Mouse (Mus musculus) midbrain, embryonic 16.5 days (tissue): ENCODE results near the gene Arl15. TPM values are rescaled to one million over a fixed set of nuclear protein-coding genes. Genes with fewer than 3 reads are reported as not detected.

ENCODE experiments used
- ATAC-seq: fragments of 200-750 bp; cut with Nextera tagmentation; 2 replicates; pipeline ENCODE4 v1.8.0; 2017; ENCODE audit warnings: moderate TSS enrichment
- H3K27ac ChIP-seq: fragments of 300-500 bp; sonication (generic); 2 replicates; pipeline ENCODE4 v1.5.1; 2014; ENCODE audit warnings: mild to moderate bottlenecking, low read length, mixed read lengths
- H3K27me3 ChIP-seq: fragments of 300-500 bp; sonication (generic); 2 replicates; pipeline ENCODE4 v1.6.1; 2014; ENCODE audit warnings: low read depth, low read length, mixed read lengths; ENCODE audit not compliant: control insufficient read depth, insufficient read depth
- H3K36me3 ChIP-seq: fragments of 300-500 bp; sonication (generic); 2 replicates; pipeline ENCODE4 v1.6.1; 2014; ENCODE audit warnings: mild to moderate bottlenecking, low read length, moderate library complexity, mixed read lengths; ENCODE audit not compliant: control insufficient read depth, insufficient read depth
- H3K4me1 ChIP-seq: fragments of 300-500 bp; sonication (generic); 2 replicates; pipeline ENCODE4 v1.6.1; 2014; ENCODE audit warnings: mild to moderate bottlenecking, low read length, mixed read lengths; ENCODE audit not compliant: control insufficient read depth, insufficient read depth
- H3K4me2 ChIP-seq: fragments of 300-500 bp; sonication (generic); 2 replicates; pipeline ENCODE4 v1.6.1; 2014; ENCODE audit warnings: mild to moderate bottlenecking, low read length, mixed read lengths
- H3K4me3 ChIP-seq: fragments of 300-500 bp; sonication (generic); 2 replicates; pipeline ENCODE4 v1.5.1; 2014; ENCODE audit warnings: low read depth, mild to moderate bottlenecking, low read length, moderate library complexity, mixed read lengths
- H3K9ac ChIP-seq: fragments of 300-500 bp; sonication (generic); 2 replicates; pipeline ENCODE4 v1.6.1; 2014; ENCODE audit warnings: low read depth, low read length, mixed read lengths
- H3K9me3 ChIP-seq: fragments of 300-500 bp; sonication (generic); replicated peaks from 2 replicates; pipeline ENCODE4 v1.6.1; 2014; ENCODE audit warnings: mild to moderate bottlenecking, low read length, mixed read lengths; ENCODE audit not compliant: control insufficient read depth, poor library complexity, severe bottlenecking
- WGBS: fragments of 180-500 bp; shearing (Covaris S2); extraction: QIAGEN DNeasy Blood & Tissue Kit; methylation state at CpG from one replicate; pipeline ENCODE4 v1.1.7; 2014; 5-methylcytosine and 5-hydroxymethylcytosine counted together
- polyA plus RNA-seq: library from polyadenylated mRNA; unstranded; fragments of >200 nt; fragmentation: Nextera tagmentation; extraction: Ambion mirVana; gene quantifications from 2 replicates; pipeline ENCODE4 v1.2.1, GENCODE M21; 2015

Gene Arl15
- polyA plus RNA-seq, 1 experiment from 2014 or later = 17.4 TPM

GRCm38 (mm10) chr13:114048071-114048470, 253.8 kb downstream of the Arl15 start:
- H3K9me3 ChIP-seq = no peaks in the 10 kb centered on the region
- peaks cover 4% of the 10 kb centered on the region; the same call in 1 of the 2 replicates for H3K4me1 ChIP-seq
- ATAC-seq = no peak
- H3K4me3 ChIP-seq = no peak overlapping the region
- no peaks in the 10 kb centered on the region for H3K36me3 ChIP-seq
- H3K27ac ChIP-seq = no peak overlapping the region
- H3K4me2 ChIP-seq = no peak overlapping the region
- H3K27me3 ChIP-seq = no peaks in the 10 kb centered on the region
- H3K9ac ChIP-seq = no peak overlapping the region
- 42% methylated on average over 10 of the region's 10 CpGs for WGBS

- 25% methylated on average over 3 of the region's 3 CpGs for WGBS
- ATAC-seq = no peak
- Histone ChIP-seq H3K4me3 (no peak overlapping the region), H3K4me2 (no peak overlapping the region), H3K27ac (no peak overlapping the region), H3K4me1 (peaks cover 4% of the 10 kb centered on the region; the same call in 1 of the 2 replicates), H3K9me3 (no peaks in the 10 kb centered on the region), H3K27me3 (no peaks in the 10 kb centered on the region), H3K9ac (no peak overlapping the region), H3K36me3 (no peaks in the 10 kb centered on the region)
These were observed 254.4 kb downstream of the Arl15 start for GRCm38 (mm10) chr13:114048688-114049087.

GRCm38 (mm10) chr13:114051151-114051850, 257.0 kb downstream of the Arl15 start:
- WGBS = 14% methylated on average over 9 of the region's 9 CpGs
- no peak overlapping the region for H3K4me2 ChIP-seq
- H3K4me3 ChIP-seq = no peak overlapping the region
- no peaks in the 10 kb centered on the region for H3K36me3 ChIP-seq
- H3K4me1 ChIP-seq = peaks cover 4% of the 10 kb centered on the region; the same call in 1 of the 2 replicates
- ATAC-seq = no peak
- H3K9me3 ChIP-seq = no peaks in the 10 kb centered on the region
- H3K27me3 ChIP-seq = no peaks in the 10 kb centered on the region
- H3K27ac ChIP-seq = no peak overlapping the region
- no peak overlapping the region for H3K9ac ChIP-seq

GRCm38 (mm10) chr13:114052426-114053205, 258.3 kb downstream of the Arl15 start:
- 27% methylated on average over 15 of the region's 15 CpGs for WGBS
- H3K4me1 ChIP-seq = peaks cover 4% of the 10 kb centered on the region; the same call in 1 of the 2 replicates
- H3K36me3 ChIP-seq = no peaks in the 10 kb centered on the region
- no peak for ATAC-seq
- no peak overlapping the region for H3K9ac ChIP-seq
- no peaks in the 10 kb centered on the region for H3K9me3 ChIP-seq
- H3K27me3 ChIP-seq = no peaks in the 10 kb centered on the region
- no peak overlapping the region for H3K4me2 ChIP-seq
- H3K4me3 ChIP-seq = no peak overlapping the region
- no peak overlapping the region for H3K27ac ChIP-seq

GRCm38 (mm10) chr13:114053261-114053660, 259.0 kb downstream of the Arl15 start:
- no peaks in the 10 kb centered on the region for H3K36me3 ChIP-seq
- H3K4me1 ChIP-seq = peaks cover 4% of the 10 kb centered on the region; the same call in 1 of the 2 replicates
- 88% methylated on average over 2 of the region's 2 CpGs for WGBS
- H3K4me3 ChIP-seq = no peak overlapping the region
- H3K9me3 ChIP-seq = no peaks in the 10 kb centered on the region
- H3K27ac ChIP-seq = no peak overlapping the region
- H3K27me3 ChIP-seq = no peaks in the 10 kb centered on the region
- ATAC-seq = no peak
- H3K9ac ChIP-seq = no peak overlapping the region
- no peak overlapping the region for H3K4me2 ChIP-seq

GRCm38 (mm10) chr13:114055686-114056085, 261.4 kb downstream of the Arl15 start:
- H3K9ac ChIP-seq = no peak overlapping the region
- H3K27ac ChIP-seq = no peak overlapping the region
- no peaks in the 10 kb centered on the region for H3K27me3 ChIP-seq
- H3K36me3 ChIP-seq = no peaks in the 10 kb centered on the region
- peaks cover 4% of the 10 kb centered on the region; the same call in 1 of the 2 replicates for H3K4me1 ChIP-seq
- H3K9me3 ChIP-seq = no peaks in the 10 kb centered on the region
- 46% methylated on average over 9 of the region's 9 CpGs for WGBS
- H3K4me2 ChIP-seq = no peak overlapping the region
- H3K4me3 ChIP-seq = no peak overlapping the region
- no peak for ATAC-seq

- Histone ChIP-seq H3K4me1 (no peaks in the 10 kb centered on the region), H3K9me3 (no peaks in the 10 kb centered on the region), H3K4me3 (no peak overlapping the region), H3K27ac (no peak overlapping the region), H3K4me2 (no peak overlapping the region), H3K36me3 (no peaks in the 10 kb centered on the region), H3K9ac (no peak overlapping the region), H3K27me3 (no peaks in the 10 kb centered on the region)
- no peak for ATAC-seq
- WGBS = 77% methylated on average over 6 of the region's 6 CpGs
These were observed 266.0 kb downstream of the Arl15 start for GRCm38 (mm10) chr13:114060258-114060657.

- no peak overlapping the region for H3K9ac ChIP-seq
- H3K36me3 ChIP-seq = no peaks in the 10 kb centered on the region
- no peaks in the 10 kb centered on the region for H3K27me3 ChIP-seq
- ATAC-seq = no peak
- H3K9me3 ChIP-seq = no peaks in the 10 kb centered on the region
- H3K4me3 ChIP-seq = no peak overlapping the region
- no peaks in the 10 kb centered on the region for H3K4me1 ChIP-seq
- no peak overlapping the region for H3K4me2 ChIP-seq
- H3K27ac ChIP-seq = no peak overlapping the region
- 91% methylated on average over 7 of the region's 7 CpGs for WGBS
These were observed 266.9 kb downstream of the Arl15 start for GRCm38 (mm10) chr13:114061234-114061633.

GRCm38 (mm10) chr13:114064069-114064468, 269.8 kb downstream of the Arl15 start:
- ATAC-seq = no peak
- 90% methylated on average over 9 of the region's 9 CpGs for WGBS
- Histone ChIP-seq H3K27ac (no peak overlapping the region), H3K4me2 (no peak overlapping the region), H3K9me3 (no peaks in the 10 kb centered on the region), H3K4me3 (no peak overlapping the region), H3K27me3 (no peaks in the 10 kb centered on the region), H3K9ac (no peak overlapping the region), H3K36me3 (no peaks in the 10 kb centered on the region), H3K4me1 (no peaks in the 10 kb centered on the region)
